Mouse (Mus musculus) stomach, embryonic 14.5 days (tissue): ENCODE measurements around the gene Gys2. TPM values are rescaled to one million over a fixed set of nuclear protein-coding genes. Genes with fewer than 3 reads are reported as not detected.

Source experiments
- ATAC-seq: fragments of 200-750 bp; cut with Nextera tagmentation; 2 replicates; pipeline ENCODE4 v1.8.0; 2017; ENCODE audit warnings: low read depth, moderate TSS enrichment; ENCODE audit not compliant: insufficient number of reproducible peaks, insufficient read depth, low FRiP score
- H3K27ac ChIP-seq: fragments of 300-500 bp; sonication (generic); 2 replicates; pipeline ENCODE4 v1.5.1; 2014; ENCODE audit warnings: mild to moderate bottlenecking, low read length, moderate library complexity, mixed read lengths
- H3K27me3 ChIP-seq: fragments of 300-500 bp; sonication (generic); 2 replicates; pipeline ENCODE4 v1.6.1; 2014; ENCODE audit warnings: low read length, control low read depth, mixed read lengths; ENCODE audit not compliant: control insufficient read depth, insufficient read depth
- H3K36me3 ChIP-seq: fragments of 300-500 bp; sonication (generic); 2 replicates; pipeline ENCODE4 v1.6.1; 2014; ENCODE audit warnings: mild to moderate bottlenecking, control low read depth, low read length, moderate library complexity, mixed read lengths; ENCODE audit not compliant: control insufficient read depth, insufficient read depth
- H3K4me1 ChIP-seq: fragments of 300-500 bp; sonication (generic); 2 replicates; pipeline ENCODE4 v1.6.1; 2014; ENCODE audit warnings: low read length, control low read depth, mixed read lengths; ENCODE audit not compliant: control insufficient read depth, insufficient read depth
- H3K4me2 ChIP-seq: fragments of 300-500 bp; sonication (generic); replicated peaks from 2 replicates; pipeline ENCODE4 v1.6.1; 2014; ENCODE audit warnings: low read depth, low read length, control low read depth
- H3K4me3 ChIP-seq: fragments of 300-500 bp; sonication (generic); 2 replicates; pipeline ENCODE4 v1.5.1; 2014; ENCODE audit warnings: low read depth, low read length, control low read depth
- H3K9ac ChIP-seq: fragments of 300-500 bp; sonication (generic); replicated peaks from 2 replicates; pipeline ENCODE4 v1.6.1; 2014; ENCODE audit warnings: low read depth, mild to moderate bottlenecking, control low read depth, low read length, moderate library complexity, mixed read lengths
- H3K9me3 ChIP-seq: fragments of 300-500 bp; sonication (generic); 2 replicates; pipeline ENCODE4 v1.6.1; 2016; ENCODE audit warnings: low read depth, low read length, control low read depth; ENCODE audit not compliant: control insufficient read depth
- WGBS: fragments of 180-500 bp; shearing (Covaris S2); extraction: QIAGEN DNeasy Blood & Tissue Kit; methylation state at CpG from one replicate; pipeline ENCODE4 v1.1.7; 2014; 5-methylcytosine and 5-hydroxymethylcytosine counted together
- polyA plus RNA-seq: library from polyadenylated mRNA; unstranded; fragments of >200 nt; fragmentation: Nextera tagmentation; extraction: Ambion mirVana; gene quantifications from 2 replicates; pipeline ENCODE4 v1.2.1, GENCODE M21; 2014

Gene Gys2
- polyA plus RNA-seq, 1 experiment from 2014 or later, result not detected

DNA sequence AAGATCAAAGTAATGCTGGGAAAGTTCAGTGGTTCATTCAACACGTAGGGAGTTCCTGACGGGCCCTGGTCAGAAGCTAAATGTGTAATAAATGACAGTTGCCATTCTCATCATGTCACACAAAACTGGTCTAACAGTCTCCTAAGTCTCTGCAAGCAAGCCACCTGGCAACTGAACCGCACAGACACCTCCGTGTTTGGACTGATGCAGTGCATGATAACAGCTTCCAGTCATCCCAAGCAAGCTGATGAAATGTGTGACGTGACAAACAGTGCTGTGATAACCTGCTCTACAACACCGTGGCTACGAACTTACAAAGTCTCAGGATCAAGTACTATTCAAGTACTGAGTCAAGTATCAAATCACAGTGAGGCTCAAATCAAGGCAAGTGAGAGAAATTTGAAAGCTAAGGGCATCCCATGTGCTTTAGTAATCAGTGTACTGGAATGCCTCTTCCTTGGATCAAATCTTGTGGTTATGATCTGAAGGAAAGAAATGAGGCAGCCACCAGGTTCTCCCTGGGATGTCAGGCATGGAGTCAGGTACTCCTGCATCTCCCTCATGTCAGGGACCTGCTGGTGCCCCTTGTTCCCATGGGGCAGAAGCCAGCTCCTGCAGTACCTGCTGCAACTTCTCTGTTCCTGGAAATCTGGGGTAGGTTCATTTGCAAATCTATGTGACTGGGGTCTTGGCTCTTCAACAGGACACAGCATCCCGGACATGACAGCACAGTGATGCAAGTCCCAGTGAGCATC is 94.2 kb downstream of the Gys2 start:
- H3K36me3 ChIP-seq, result no peaks in the 10 kb centered on the region; the same call in 1 of the 2 replicates
- no peaks in the 10 kb centered on the region for H3K9me3 ChIP-seq
- no peaks in the 10 kb centered on the region for H3K27me3 ChIP-seq
- H3K4me2 ChIP-seq, result no peak overlapping the region
- H3K9ac ChIP-seq, result no peak overlapping the region
- no peak for ATAC-seq
- 82% methylated on average over 8 of the region's 8 CpGs for WGBS
- H3K27ac ChIP-seq, result no peak overlapping the region
- no peaks in the 10 kb centered on the region for H3K4me1 ChIP-seq
- H3K4me3 ChIP-seq, result no peak overlapping the region

DNA sequence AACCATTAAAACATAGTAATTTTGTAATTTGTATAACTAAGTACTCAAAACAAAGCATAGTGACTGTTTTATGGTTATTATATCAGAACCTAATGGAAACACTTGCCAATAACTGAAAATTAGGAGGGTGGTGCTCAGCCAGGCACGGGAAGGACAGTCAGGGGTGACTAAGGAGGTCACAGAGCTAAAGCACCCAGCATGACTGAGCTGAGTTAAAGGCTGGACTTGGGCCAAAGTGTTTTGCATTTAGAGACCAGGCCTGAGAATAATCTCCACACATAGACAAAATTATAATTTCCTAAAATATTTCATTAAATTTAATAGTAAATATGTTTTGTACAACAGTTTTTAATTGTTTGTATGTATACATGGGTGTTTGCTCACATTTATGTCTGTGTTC is 95.8 kb downstream of the Gys2 start:
- H3K27me3 ChIP-seq, result no peaks in the 10 kb centered on the region
- H3K4me3 ChIP-seq, result no peak overlapping the region
- WGBS, result 69% methylated on average over 1 of the region's 1 CpGs
- H3K4me2 ChIP-seq, result no peak overlapping the region
- H3K9ac ChIP-seq, result no peak overlapping the region
- no peak for ATAC-seq
- no peaks in the 10 kb centered on the region for H3K4me1 ChIP-seq
- H3K36me3 ChIP-seq, result peaks cover 4% of the 10 kb centered on the region
- H3K9me3 ChIP-seq, result no peaks in the 10 kb centered on the region
- no peak overlapping the region for H3K27ac ChIP-seq

Other genes with a start within 250 kb of the Gys2 start
- 0.30 and 3.2 TPM in 2 replicates for gene Iapp, start 174.7 kb downstream of the Gys2 start, polyA plus RNA-seq
- 0.29 TPM in 1 of 2 replicates, not detected in the other for gene Slco1a5, start 150.1 kb downstream of the Gys2 start, polyA plus RNA-seq
- 18.5 and 19.3 TPM in 2 replicates for gene Pyroxd1, start 127.5 kb downstream of the Gys2 start, polyA plus RNA-seq
- 25.7 and 32.9 TPM in 2 replicates for gene Recql, start 86.0 kb downstream of the Gys2 start, polyA plus RNA-seq
- 109 and 112 TPM in 2 replicates for gene Golt1b, start 85.9 kb downstream of the Gys2 start, polyA plus RNA-seq
- 1.0 and 1.3 TPM in 2 replicates for gene Spx, start 59.7 kb downstream of the Gys2 start, polyA plus RNA-seq
- 227 and 237 TPM in 2 replicates for gene Ldhb, start 34.8 kb upstream of the Gys2 start, polyA plus RNA-seq
- gene Kcnj8, start 98.5 kb upstream of the Gys2 start, polyA plus RNA-seq, result 98.2 and 99.7 TPM in 2 replicates
- gene Abcc9, start 229.2 kb upstream of the Gys2 start, polyA plus RNA-seq, result 31.0 and 34.4 TPM in 2 replicates